7 mouse cellular contexts compared by ENCODE assay signal in the genomic region with DNA sequence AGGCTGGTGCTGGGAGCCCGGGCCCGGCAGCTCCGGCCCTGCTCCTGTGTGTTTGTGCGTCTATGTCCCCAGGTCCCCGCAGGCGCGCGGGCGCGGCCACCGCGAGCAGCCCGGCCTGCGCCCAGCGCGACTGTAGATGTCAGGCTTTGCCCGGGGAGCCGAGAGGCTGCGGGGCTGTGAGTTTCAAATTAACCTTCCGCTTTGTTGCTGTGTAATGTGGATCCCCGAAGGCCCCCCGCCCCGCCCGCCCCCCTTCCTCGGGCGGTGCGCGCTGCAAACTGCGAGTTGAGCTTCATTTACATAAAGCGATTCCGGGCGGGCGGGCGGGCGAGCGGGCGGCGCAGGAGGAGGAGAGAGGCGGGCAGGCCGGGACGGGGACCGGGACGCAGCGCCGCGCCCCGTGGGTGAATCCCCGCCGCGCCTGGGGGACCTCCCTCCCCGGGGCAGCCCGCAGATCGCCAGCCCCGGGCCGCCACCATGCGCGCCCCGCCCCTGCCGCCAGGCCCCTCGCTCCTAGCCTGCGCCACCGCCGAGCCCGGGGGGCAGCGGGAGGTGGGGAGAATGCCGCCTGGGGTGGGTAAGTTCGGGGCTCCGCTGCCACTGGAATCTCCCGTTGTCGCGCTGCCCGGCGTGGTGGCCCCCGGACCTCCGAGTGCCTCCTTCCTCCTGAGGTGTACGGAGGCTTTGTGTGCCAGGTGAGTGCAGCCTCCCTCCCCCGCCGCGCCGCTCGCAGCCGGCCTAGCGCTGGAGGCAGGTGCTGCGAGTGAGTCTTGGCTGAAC.
A peak's percentile ranks its signal among the peaks of the same experiment; 100 is the strongest.
DNase-seq lines count a peak whose midpoint lies in the region; ATAC-seq and TF ChIP-seq lines count a peak whose summit lies in the region.

No protein-coding gene starts in this region.

- peak overlapping the region; percentile 89 to 93 for H3K4me3 ChIP-seq in ES-E14 (ENCODE audit: insufficient read depth in 1 of 2, low read depth in 1 of 2, low read length in 2 of 2, poor library complexity in 1 of 2, severe bottlenecking in 1 of 2)
- peak overlapping the region; percentile 60 for H3K4me3 ChIP-seq in forebrain, embryonic 15.5 days

- peak overlapping the region; percentile 85 for H3K4me2 ChIP-seq in forebrain, embryonic 15.5 days (replicated peaks)

- H3K9me3 ChIP-seq in ES-E14 (ENCODE audit: control insufficient read depth, insufficient read depth, low read depth, low read length), result no peaks in the 10 kb centered on the region
- no peaks in the 10 kb centered on the region for H3K9me3 ChIP-seq in forebrain, embryonic 15.5 days

- H3K9ac ChIP-seq in ES-E14 (ENCODE audit: insufficient read depth, low read depth, low read length, poor library complexity, severe bottlenecking), result peak overlapping the region; percentile 83
- H3K9ac ChIP-seq in forebrain, embryonic 15.5 days (replicated peaks), result peak overlapping the region; percentile 65

- in situ Hi-C loops in ES-E14 (cut with MboI; ENCODE audit: low sequenced_read_pairs in 2 of 2, unreplicated experiment in 2 of 2), result no loop called here

- DNase-seq in ES-E14 (ENCODE audit: low read depth, low spot score), result no peak
- peak; percentile 88 for DNase-seq in adrenal gland, adult 2 months
- DNase-seq in left cerebral cortex, postnatal 4 days, result peak; percentile 38
- DNase-seq in spleen, postnatal 36 days (ENCODE audit: low spot score in 2 of 2), result peak; percentile 47 to 48

- H3K4me1 ChIP-seq in ES-E14 (ENCODE audit: control insufficient read depth in 2 of 2, insufficient read depth in 2 of 2, low read length in 2 of 2, poor library complexity in 1 of 2), result peaks cover 17 to 28% of the 10 kb centered on the region in 2 experiments
- H3K4me1 ChIP-seq in forebrain, embryonic 15.5 days, result peaks cover 71% of the 10 kb centered on the region

- H3K36me3 ChIP-seq in ES-E14 (ENCODE audit: control insufficient read depth, insufficient read depth, low read length, poor library complexity, severe bottlenecking), result no peaks in the 10 kb centered on the region
- no peaks in the 10 kb centered on the region for H3K36me3 ChIP-seq in forebrain, embryonic 15.5 days

- whole genome bisulfite sequencing in forebrain, embryonic 15.5 days, result 1% methylated on average over 54 of the region's 84 CpGs

- ATAC-seq in forebrain, embryonic 15.5 days (replicated peaks), result peak; percentile 81
- ATAC-seq in hematopoietic stem cell, adult 5-6 weeks (replicated peaks in 1 of 2; ENCODE audit: insufficient read depth in 1 of 2, low FRiP score in 2 of 2, low TSS enrichment in 1 of 2, low read depth in 1 of 2, poor library complexity in 2 of 2, severe bottlenecking in 2 of 2), result peak; percentile 65 to 66
- ATAC-seq in megakaryocyte progenitor cell, adult 5-6 weeks (replicated peaks; ENCODE audit: poor library complexity), result peak; percentile 56

- peaks cover 32% of the 10 kb centered on the region for H3K27me3 ChIP-seq in forebrain, embryonic 15.5 days

- peak overlapping the region; percentile 84 for H3K27ac ChIP-seq in ES-E14 (ENCODE audit: insufficient read depth, low read depth, low read length, poor library complexity, severe bottlenecking)
- peak overlapping the region; percentile 81 for H3K27ac ChIP-seq in forebrain, embryonic 15.5 days (replicated peaks)

- intact Hi-C loops in left cerebral cortex, postnatal 4 days (cut with DNase I), result no loop called here

TF ChIP-seq in ES-E14, 5 proteins besides CTCF, POLR2A, EP300 and RAD21:
- no peak for TF ChIP-seq MAFK (IDR thresholded peaks at IDR 0.05; ENCODE audit: insufficient read depth, low read depth, low read length)
- TF ChIP-seq ZC3H11A (IDR thresholded peaks at IDR 0.05; ENCODE audit: borderline replicate concordance, low read depth, low read length), result no peak
- TF ChIP-seq ZNF384 (IDR thresholded peaks at IDR 0.05; ENCODE audit: low read depth, low read length), result no peak
- TF ChIP-seq HCFC1 (IDR thresholded peaks at IDR 0.05; ENCODE audit: borderline replicate concordance, insufficient read depth, low read length), result 0 out of 2 replicates have a peak, but pooled peaks have one; percentile 23
